In genomic region chr2:57672007-57672643, GRCm38 (mm10) we compare ENCODE assay signal across 16 mouse cellular contexts.
DNase-seq lines count a peak whose midpoint lies in the region; ATAC-seq lines count a peak whose summit lies in the region.
"Had no signal": no experiment of that assay in that cellular context is flagged by ENCODE, and none has a peak within 500 bp of the region (broad histone marks: within the 10 kb centered on the region; RNA-seq: fewer than 3 reads in every experiment).

No protein-coding gene starts in this region.

- ATAC-seq in midbrain, embryonic 13.5 days: peak; percentile 45; the same call in 1 of the 2 replicates
- no peak for ATAC-seq in midbrain, embryonic 16.5 days
- ATAC-seq in megakaryocyte progenitor cell, adult 5-6 weeks (replicated peaks; ENCODE audit: poor library complexity): no peak
- ATAC-seq: liver, postnatal 0 days; Patski had no signal

- H3K36me3 ChIP-seq in midbrain, embryonic 13.5 days: no peaks in the 10 kb centered on the region
- no peaks in the 10 kb centered on the region for H3K36me3 ChIP-seq in midbrain, embryonic 16.5 days (ENCODE audit: control insufficient read depth, insufficient read depth, low read length)
- H3K36me3 ChIP-seq: limb, embryonic 12.5 days had no signal

- no peak overlapping the region for H3K27ac ChIP-seq in midbrain, embryonic 13.5 days
- no peak overlapping the region for H3K27ac ChIP-seq in midbrain, embryonic 16.5 days (ENCODE audit: low read length)
- H3K27ac ChIP-seq: limb, embryonic 12.5 days had no signal

- intact Hi-C loops in gastrocnemius, postnatal 14 days (cut with DNase I; ENCODE audit: low total_unique reads): no loop called here

- peak; percentile 29 for DNase-seq in cerebellum, adult 11 months
- DNase-seq in cerebellum, postnatal 14 days: peak; percentile 69 to 82
- peak; percentile 2 for DNase-seq in telencephalon, adult 2 months (ENCODE audit: low read depth, low spot score)
- no peak for DNase-seq in gastrocnemius, postnatal 14 days
- DNase-seq: embryo, embryonic 11 days; kidney, adult 18-20 months; kidney, postnatal 4 days; layer of hippocampus, postnatal 36 days; liver, postnatal 0 days; lung, postnatal 36 days had no signal

- H3K4me2 ChIP-seq in midbrain, embryonic 13.5 days (replicated peaks): no peak overlapping the region
- H3K4me2 ChIP-seq in midbrain, embryonic 16.5 days (ENCODE audit: low read length): no peak overlapping the region
- H3K4me2 ChIP-seq: limb, embryonic 12.5 days had no signal

- H3K4me1 ChIP-seq in midbrain, embryonic 13.5 days (replicated peaks): no peaks in the 10 kb centered on the region
- no peaks in the 10 kb centered on the region for H3K4me1 ChIP-seq in midbrain, embryonic 16.5 days (ENCODE audit: control insufficient read depth, insufficient read depth, low read length)
- H3K4me1 ChIP-seq: limb, embryonic 12.5 days had no signal

- no peaks in the 10 kb centered on the region for H3K9me3 ChIP-seq in midbrain, embryonic 13.5 days
- H3K9me3 ChIP-seq in midbrain, embryonic 16.5 days (replicated peaks; ENCODE audit: control insufficient read depth, low read length, poor library complexity, severe bottlenecking): no peaks in the 10 kb centered on the region
- H3K9me3 ChIP-seq: limb, embryonic 12.5 days had no signal

- 48% methylated on average over 3 of the region's 3 CpGs for WGBS in midbrain, embryonic 13.5 days
- 37% methylated on average over 3 of the region's 3 CpGs for WGBS in midbrain, embryonic 16.5 days

- H3K4me3 ChIP-seq in midbrain, embryonic 13.5 days (replicated peaks): no peak overlapping the region
- H3K4me3 ChIP-seq in midbrain, embryonic 16.5 days (ENCODE audit: low read depth, low read length): no peak overlapping the region
- H3K4me3 ChIP-seq: erythroblast, embryonic 14.5 days; limb, embryonic 12.5 days had no signal

- H3K9ac ChIP-seq in midbrain, embryonic 13.5 days (replicated peaks): no peak overlapping the region
- H3K9ac ChIP-seq in midbrain, embryonic 16.5 days (ENCODE audit: low read depth, low read length): no peak overlapping the region
- H3K9ac ChIP-seq: limb, embryonic 12.5 days; liver, postnatal 0 days had no signal

- H3K27me3 ChIP-seq in midbrain, embryonic 13.5 days: no peaks in the 10 kb centered on the region
- H3K27me3 ChIP-seq in midbrain, embryonic 16.5 days (ENCODE audit: control insufficient read depth, insufficient read depth, low read depth, low read length): no peaks in the 10 kb centered on the region
- H3K27me3 ChIP-seq: limb, embryonic 12.5 days; Patski had no signal
